Comparison of ENCODE assay signal across 9 mouse cellular contexts in genomic region chr1:182139937-182140336, GRCm38 (mm10). TPM values are rescaled to one million over a fixed set of nuclear protein-coding genes. Genes with fewer than 3 reads are reported as not detected.
DNase-seq lines count a peak whose midpoint lies in the region; ATAC-seq and TF ChIP-seq lines count a peak whose summit lies in the region.
"Had no signal": no experiment of that assay in that cellular context is flagged by ENCODE, and none has a peak within 500 bp of the region (broad histone marks: within the 10 kb centered on the region; RNA-seq: fewer than 3 reads in every experiment).

No protein-coding gene starts in this region.

- DNase-seq in kidney, postnatal 14 days = no peak
- no peak for DNase-seq in ES-E14 (ENCODE audit: low read depth, low spot score)
- DNase-seq in embryo, embryonic 10 days (ENCODE audit: low spot score) = no peak
- DNase-seq in urinary bladder, postnatal 36 days (ENCODE audit: low spot score in 2 of 2) = no peak
- no peak for DNase-seq in thymus, postnatal 25 days

- ATAC-seq in kidney, embryonic 15.5 days (replicated peaks; ENCODE audit: low FRiP score) = no peak; the same call in 1 of the 2 replicates
- 0 out of 2 replicates have a peak, but pooled peaks have one; percentile 15 for ATAC-seq in embryonic facial prominence, embryonic 15.5 days (ENCODE audit: insufficient number of reproducible peaks, low FRiP score, low TSS enrichment, low read depth)
- ATAC-seq in limb, embryonic 13.5 days (ENCODE audit: low FRiP score, low read depth) = no peak

- H3K9ac ChIP-seq in kidney, embryonic 15.5 days = no peak overlapping the region
- 0 out of 2 replicates have a peak overlapping the region, but pooled peaks have one; percentile 23 for H3K9ac ChIP-seq in ES-E14 (ENCODE audit: insufficient read depth, low read depth, low read length, poor library complexity, severe bottlenecking)
- no peak overlapping the region for H3K9ac ChIP-seq in embryonic facial prominence, embryonic 15.5 days
- H3K9ac ChIP-seq in limb, embryonic 13.5 days = peak overlapping the region; percentile 8; the same call in 1 of the 2 replicates

- 31% methylated on average over 9 of the region's 9 CpGs for WGBS in kidney, embryonic 15.5 days
- 30% methylated on average over 9 of the region's 9 CpGs for WGBS in embryonic facial prominence, embryonic 15.5 days
- 38% methylated on average over 9 of the region's 9 CpGs for WGBS in limb, embryonic 13.5 days

- in situ Hi-C loops in ES-E14 (cut with MboI; ENCODE audit: low sequenced_read_pairs in 2 of 2, unreplicated experiment in 2 of 2) = loop anchor here (10.0 kb wide), 2 partner anchors 175 to 415 kb away; no protein-coding TSS in a partner anchor

- no peak overlapping the region for H3K4me3 ChIP-seq in kidney, embryonic 15.5 days (replicated peaks)
- peak overlapping the region in 1 of 2 experiments; percentile 49; a peak in 3 of 4 replicates for H3K4me3 ChIP-seq in ES-E14 (ENCODE audit: insufficient read depth in 1 of 2, low read depth in 1 of 2, low read length in 2 of 2, poor library complexity in 1 of 2, severe bottlenecking in 1 of 2)
- no peak overlapping the region for H3K4me3 ChIP-seq in embryonic facial prominence, embryonic 15.5 days (replicated peaks)
- no peak overlapping the region for H3K4me3 ChIP-seq in limb, embryonic 13.5 days

- no peaks in the 10 kb centered on the region for H3K36me3 ChIP-seq in kidney, embryonic 15.5 days
- no peaks in the 10 kb centered on the region for H3K36me3 ChIP-seq in ES-E14 (ENCODE audit: control insufficient read depth, insufficient read depth, low read length, poor library complexity, severe bottlenecking)
- no peaks in the 10 kb centered on the region for H3K36me3 ChIP-seq in embryonic facial prominence, embryonic 15.5 days
- H3K36me3 ChIP-seq in limb, embryonic 13.5 days = no peaks in the 10 kb centered on the region

- H3K27ac ChIP-seq in kidney, embryonic 15.5 days = no peak overlapping the region
- H3K27ac ChIP-seq in ES-E14 (ENCODE audit: insufficient read depth, low read depth, low read length, poor library complexity, severe bottlenecking) = no peak overlapping the region
- H3K27ac ChIP-seq in embryonic facial prominence, embryonic 15.5 days (replicated peaks) = no peak overlapping the region
- H3K27ac ChIP-seq in limb, embryonic 13.5 days = no peak overlapping the region

- no peaks in the 10 kb centered on the region for H3K9me3 ChIP-seq in kidney, embryonic 15.5 days (replicated peaks)
- no peaks in the 10 kb centered on the region for H3K9me3 ChIP-seq in ES-E14 (ENCODE audit: control insufficient read depth, insufficient read depth, low read depth, low read length)
- no peaks in the 10 kb centered on the region for H3K9me3 ChIP-seq in embryonic facial prominence, embryonic 15.5 days (replicated peaks)
- H3K9me3 ChIP-seq in limb, embryonic 13.5 days = no peaks in the 10 kb centered on the region

- peak overlapping the region; percentile 45 for H3K4me2 ChIP-seq in kidney, embryonic 15.5 days
- H3K4me2 ChIP-seq in embryonic facial prominence, embryonic 15.5 days (replicated peaks) = no peak overlapping the region
- peak overlapping the region; percentile 40 for H3K4me2 ChIP-seq in limb, embryonic 13.5 days (replicated peaks)

- no peaks in the 10 kb centered on the region for H3K27me3 ChIP-seq in kidney, embryonic 15.5 days
- no peaks in the 10 kb centered on the region for H3K27me3 ChIP-seq in embryonic facial prominence, embryonic 15.5 days
- no peaks in the 10 kb centered on the region for H3K27me3 ChIP-seq in limb, embryonic 13.5 days

- peaks cover 14% of the 10 kb centered on the region for H3K4me1 ChIP-seq in kidney, embryonic 15.5 days
- H3K4me1 ChIP-seq in ES-E14 (ENCODE audit: control insufficient read depth in 2 of 2, insufficient read depth in 2 of 2, low read length in 2 of 2, poor library complexity in 1 of 2) = peaks cover 0 to 13% of the 10 kb centered on the region in 2 experiments; a peak in 2 of 4 replicates
- H3K4me1 ChIP-seq in embryonic facial prominence, embryonic 15.5 days = peaks cover 7% of the 10 kb centered on the region
- H3K4me1 ChIP-seq in limb, embryonic 13.5 days = peaks cover 16% of the 10 kb centered on the region; the same call in 1 of the 2 replicates

TF ChIP-seq in ES-E14, 5 proteins besides CTCF, POLR2A, EP300 and RAD21:
- TF ChIP-seq MAFK (IDR thresholded peaks at IDR 0.05; ENCODE audit: insufficient read depth, low read depth, low read length) = no peak
- TF ChIP-seq ZNF384 (IDR thresholded peaks at IDR 0.05; ENCODE audit: low read depth, low read length) = no peak
- TF ChIP-seq ZC3H11A (IDR thresholded peaks at IDR 0.05; ENCODE audit: borderline replicate concordance, low read depth, low read length) = no peak
- no peak for TF ChIP-seq HCFC1 (IDR thresholded peaks at IDR 0.05; ENCODE audit: borderline replicate concordance, insufficient read depth, low read length)
- TF ChIP-seq CHD2 (IDR thresholded peaks at IDR 0.05; ENCODE audit: low read depth, low read length) = no peak

RNA-seq across cellular contexts. Expression of gene Srp9, which starts 15.4 kb away (rescaled TPM):
- 151 and 159 TPM in 2 replicates for polyA plus RNA-seq in kidney, embryonic 15.5 days (2015; fragmentation: Nextera tagmentation; extraction: Ambion mirVana)
- 51.3 and 86.7 TPM in 2 replicates for total RNA-seq in ES-E14 (2012; rRNA removed)
- 141 and 147 TPM in 2 replicates for polyA plus RNA-seq in embryonic facial prominence, embryonic 15.5 days (2015; fragmentation: Nextera tagmentation; extraction: Ambion mirVana)
- polyA plus RNA-seq in limb, embryonic 13.5 days (2015; fragmentation: Nextera tagmentation; extraction: Ambion mirVana) = 165 and 173 TPM in 2 replicates

RNA-seq across cellular contexts. Expression of gene Vmn1r1, which starts 24.3 kb away (rescaled TPM):
- polyA plus RNA-seq in kidney, embryonic 15.5 days (2015; fragmentation: Nextera tagmentation; extraction: Ambion mirVana) = not detected in 2 replicates
- total RNA-seq in ES-E14 (2012; rRNA removed) = 0.04 TPM in 1 of 2 replicates, not detected in the other
- not detected in 2 replicates for polyA plus RNA-seq in embryonic facial prominence, embryonic 15.5 days (2015; fragmentation: Nextera tagmentation; extraction: Ambion mirVana)
- polyA plus RNA-seq in limb, embryonic 13.5 days (2015; fragmentation: Nextera tagmentation; extraction: Ambion mirVana) = not detected in 2 replicates
- polyA plus RNA-seq: gonadal fat pad, adult 2 months had no signal

Comparison
In these comparisons a context has a peak if more than half of its experiments do, and no peak if none do; other contexts are left out.
1. H3K9ac ChIP-seq: peak in ES-E14 (single experiment) and limb, embryonic 13.5 days (single experiment); none in kidney, embryonic 15.5 days (single experiment) and embryonic facial prominence, embryonic 15.5 days (single experiment).